Mouse (Mus musculus) limb, embryonic 11.5 days (tissue): ENCODE results near the gene Slc38a7. TPM values are rescaled to one million over a fixed set of nuclear protein-coding genes. Genes with fewer than 3 reads are reported as not detected.

Experiments
- ATAC-seq: fragments of 200-750 bp; cut with Nextera tagmentation; 2 replicates; pipeline ENCODE4 v1.8.0; 2017; ENCODE audit warnings: low read depth; ENCODE audit not compliant: insufficient number of reproducible peaks, low FRiP score, low TSS enrichment
- DNase-seq: peaks from one replicate; pipeline ENCODE4 v3.0.0-alpha.2; 2015; ENCODE audit warnings: low spot score
- H3K27ac ChIP-seq: fragments of 300-500 bp; sonication (generic); replicated peaks from 2 replicates; pipeline ENCODE4 v1.5.1; 2014; ENCODE audit warnings: low read depth, mild to moderate bottlenecking, low read length
- H3K27me3 ChIP-seq: fragments of 300-500 bp; sonication (generic); 2 replicates; pipeline ENCODE4 v1.6.1; 2014; ENCODE audit warnings: mild to moderate bottlenecking, low read length, mixed read lengths; ENCODE audit not compliant: control insufficient read depth, insufficient read depth
- H3K36me3 ChIP-seq: fragments of 300-500 bp; sonication (generic); 2 replicates; pipeline ENCODE4 v1.6.1; 2014; ENCODE audit warnings: mild to moderate bottlenecking, low read length, moderate library complexity, mixed read lengths; ENCODE audit not compliant: control insufficient read depth, insufficient read depth
- H3K4me1 ChIP-seq: fragments of 300-500 bp; sonication (generic); 2 replicates; pipeline ENCODE4 v1.6.1; 2014; ENCODE audit warnings: low read length, mixed read lengths; ENCODE audit not compliant: control insufficient read depth, insufficient read depth
- H3K4me2 ChIP-seq: fragments of 300-500 bp; sonication (generic); 2 replicates; pipeline ENCODE4 v1.6.1; 2014; ENCODE audit warnings: low read depth, mild to moderate bottlenecking, moderate library complexity; ENCODE audit not compliant: severe bottlenecking
- H3K4me3 ChIP-seq: fragments of 300-500 bp; sonication (generic); 2 replicates; pipeline ENCODE4 v1.5.1; 2014; ENCODE audit warnings: low read depth, low read length
- H3K9ac ChIP-seq: fragments of 300-500 bp; sonication (generic); 2 replicates; pipeline ENCODE4 v1.6.1; 2014; ENCODE audit warnings: mild to moderate bottlenecking, low read length
- H3K9me3 ChIP-seq: fragments of 300-500 bp; sonication (generic); 2 replicates; pipeline ENCODE4 v1.6.1; 2016; ENCODE audit warnings: low read length; ENCODE audit not compliant: control insufficient read depth
- WGBS: fragments of 180-500 bp; shearing (Covaris S2); extraction: QIAGEN DNeasy Blood & Tissue Kit; methylation state at CpG from one replicate; pipeline ENCODE4 v1.1.7; 2014; 5-methylcytosine and 5-hydroxymethylcytosine counted together
- polyA plus RNA-seq: library from polyadenylated mRNA; unstranded; fragments of >200 nt; fragmentation: Nextera tagmentation; extraction: Ambion mirVana; gene quantifications from 2 replicates; pipeline ENCODE4 v1.2.1, GENCODE M21; 2014

Gene Slc38a7
- polyA plus RNA-seq: 13.8 and 14.8 TPM in 2 replicates

DNA sequence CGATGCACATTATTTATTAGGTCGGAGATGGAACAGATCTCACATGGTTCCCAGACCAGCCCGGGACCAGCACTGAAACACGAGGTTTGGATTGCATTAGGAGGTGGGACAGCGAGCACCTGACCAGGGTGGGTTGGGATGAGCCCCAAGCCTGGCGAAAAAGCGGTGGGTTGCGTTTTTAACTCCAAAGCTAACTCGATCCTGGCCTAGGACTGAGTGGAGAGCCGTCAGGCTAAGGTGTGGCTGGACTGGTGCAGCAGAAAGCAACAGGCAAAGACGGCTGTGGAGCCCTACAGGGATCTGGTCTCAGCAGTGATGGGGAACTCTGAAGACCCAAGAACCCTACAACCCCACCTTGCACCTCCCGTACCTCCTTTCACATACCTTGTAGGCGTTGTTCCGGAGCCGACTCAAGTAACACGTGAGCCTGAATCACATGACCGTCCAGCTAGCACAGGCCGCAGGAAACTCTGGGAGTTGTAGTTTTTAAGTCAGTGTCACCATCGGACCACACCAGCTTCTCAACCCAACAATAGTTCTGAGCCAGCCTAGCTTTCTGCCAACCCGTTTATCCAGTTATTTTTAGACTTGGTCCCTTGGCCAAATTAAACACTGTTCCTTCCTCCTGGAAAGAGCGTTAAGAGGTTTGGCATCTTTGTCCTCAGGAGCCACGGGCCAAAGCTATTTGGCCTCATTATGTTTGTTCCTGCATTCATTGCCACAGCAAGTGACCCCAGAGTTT, at the start of gene Slc38a7:
Slc38a7 (minus strand) TSS at position 438 of the 742 bp plus-strand sequence.
- ATAC-seq (peak; percentile 94), DNase-seq (peak; percentile 74)
- peak within 1 kb of the TSS; percentile 66 for H3K4me3 ChIP-seq
- H3K9ac ChIP-seq: peak within 1 kb of the TSS; percentile 68
- peak within 1 kb of the TSS; percentile 71 for H3K4me2 ChIP-seq
- 17% methylated on average over 22 of the region's 22 CpGs for WGBS
- no peak within 1 kb of the TSS for H3K27ac ChIP-seq
- H3K9me3 ChIP-seq: no peaks in the 10 kb centered on the region
- H3K36me3 ChIP-seq: no peaks in the 10 kb centered on the region
- peaks cover 7% of the 10 kb centered on the region for H3K4me1 ChIP-seq
- no peaks in the 10 kb centered on the region for H3K27me3 ChIP-seq

- Histone ChIP-seq H3K36me3 (no peaks in the 10 kb centered on the region), H3K9ac (no peak overlapping the region), H3K4me2 (no peak overlapping the region), H3K4me1 (no peaks in the 10 kb centered on the region), H3K27me3 (no peaks in the 10 kb centered on the region), H3K4me3 (no peak overlapping the region), H3K9me3 (no peaks in the 10 kb centered on the region), H3K27ac (no peak overlapping the region)
- WGBS: 59% methylated on average over 7 of the region's 7 CpGs
- DNase-seq (no peak), ATAC-seq (no peak)
Measured at GRCm38 (mm10) chr8:95901864-95902263, 48.5 kb upstream of the Slc38a7 start.

GRCm38 (mm10) chr8:95893701-95894100, 40.4 kb upstream of the Slc38a7 start:
- Histone ChIP-seq H3K27me3 (no peaks in the 10 kb centered on the region), H3K27ac (no peak overlapping the region), H3K4me1 (no peaks in the 10 kb centered on the region), H3K36me3 (no peaks in the 10 kb centered on the region), H3K4me2 (no peak overlapping the region), H3K4me3 (no peak overlapping the region), H3K9me3 (no peaks in the 10 kb centered on the region), H3K9ac (no peak overlapping the region)
- WGBS: 82% methylated on average over 5 of the region's 5 CpGs
- no peak for DNase-seq
- no peak for ATAC-seq

DNA sequence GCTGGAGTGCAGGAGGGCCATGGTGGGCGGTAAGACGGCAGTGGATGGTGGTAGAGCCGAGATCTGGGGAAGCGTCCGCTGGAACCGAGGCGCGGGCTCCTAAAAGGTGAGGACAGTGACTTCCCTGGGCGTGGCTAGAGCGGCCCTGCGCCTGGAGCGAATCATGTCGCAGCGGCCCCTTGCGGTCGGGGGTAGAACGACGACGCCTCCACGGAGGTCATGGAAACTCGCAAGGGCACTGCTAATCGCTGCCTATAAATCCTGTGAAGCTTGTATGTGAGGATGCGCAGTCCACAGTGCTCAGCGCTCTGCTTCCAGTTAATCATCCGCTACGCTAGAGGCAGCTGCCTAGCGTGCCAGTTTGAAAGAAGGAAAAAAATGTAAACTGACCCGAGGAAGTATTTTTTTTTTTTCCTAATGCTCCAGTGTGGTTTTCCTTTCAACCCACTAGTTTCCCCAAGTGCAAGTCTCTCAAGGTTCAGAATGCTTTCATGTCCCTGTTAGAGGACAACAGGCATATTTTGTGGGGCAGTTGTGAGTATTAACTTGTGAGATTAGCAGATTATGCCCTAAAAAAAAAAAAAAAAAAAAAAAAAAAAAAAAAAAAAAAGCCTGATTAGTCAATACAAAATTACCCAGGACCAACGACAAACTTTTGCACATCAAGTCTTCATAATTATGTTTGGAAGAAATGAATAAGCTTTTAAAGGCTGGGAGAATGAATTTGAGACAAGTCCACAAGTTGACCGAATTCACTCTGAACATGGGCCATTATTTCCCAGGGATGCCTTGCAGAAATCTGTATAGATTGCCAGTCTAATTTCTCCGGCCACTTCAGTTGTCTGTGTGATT, 35.2 kb upstream of the Slc38a7 start, which contains the start of gene Got2:
Got2 (minus strand) TSS at position 263 of the 852 bp plus-strand sequence.
- H3K4me1 ChIP-seq: 0 out of 2 replicates have a peak, but pooled peaks cover 3% of the 10 kb centered on the region
- H3K27me3 ChIP-seq: no peaks in the 10 kb centered on the region
- H3K9me3 ChIP-seq: no peaks in the 10 kb centered on the region
- peak within 1 kb of the TSS; percentile 76 for H3K4me2 ChIP-seq
- 0 out of 2 replicates have a peak within 1 kb of the TSS, but pooled peaks have one; percentile 10 for H3K27ac ChIP-seq
- 8% methylated on average over 31 of the region's 31 CpGs for WGBS
- DNase-seq (peak; percentile 98), ATAC-seq (peak; percentile 66; the same call in 1 of the 2 replicates)
- H3K4me3 ChIP-seq: peak within 1 kb of the TSS; percentile 85
- H3K36me3 ChIP-seq: no peaks in the 10 kb centered on the region
- peak within 1 kb of the TSS; percentile 75 for H3K9ac ChIP-seq

- no peaks in the 10 kb centered on the region for H3K9me3 ChIP-seq
- H3K27me3 ChIP-seq: no peaks in the 10 kb centered on the region
- ATAC-seq: peak; percentile 94
- peak; percentile 84 for DNase-seq
- H3K4me1 ChIP-seq: 0 out of 2 replicates have a peak, but pooled peaks cover 3% of the 10 kb centered on the region
- H3K4me2 ChIP-seq: peak overlapping the region; percentile 76
- peak overlapping the region; percentile 85 for H3K4me3 ChIP-seq
- peak overlapping the region; percentile 75 for H3K9ac ChIP-seq
- WGBS: under 1% methylated on average over 36 of the region's 38 CpGs
- no peaks in the 10 kb centered on the region for H3K36me3 ChIP-seq
- H3K27ac ChIP-seq: 0 out of 2 replicates have a peak overlapping the region, but pooled peaks have one; percentile 10
Measured at GRCm38 (mm10) chr8:95887578-95888284, 34.4 kb upstream of the Slc38a7 start.

- 78% methylated on average over 17 of the region's 17 CpGs for WGBS
- peak overlapping the region; percentile 75; the same call in 1 of the 2 replicates for H3K9ac ChIP-seq
- peak overlapping the region; percentile 85 for H3K4me3 ChIP-seq
- H3K4me2 ChIP-seq: peak overlapping the region; percentile 76
- no peaks in the 10 kb centered on the region for H3K36me3 ChIP-seq
- ATAC-seq (no peak), DNase-seq (no peak)
- H3K9me3 ChIP-seq: no peaks in the 10 kb centered on the region
- no peak overlapping the region for H3K27ac ChIP-seq
- no peaks in the 10 kb centered on the region for H3K27me3 ChIP-seq
- 0 out of 2 replicates have a peak, but pooled peaks cover 3% of the 10 kb centered on the region for H3K4me1 ChIP-seq
Measured at GRCm38 (mm10) chr8:95886647-95887577, 33.6 kb upstream of the Slc38a7 start.

DNA sequence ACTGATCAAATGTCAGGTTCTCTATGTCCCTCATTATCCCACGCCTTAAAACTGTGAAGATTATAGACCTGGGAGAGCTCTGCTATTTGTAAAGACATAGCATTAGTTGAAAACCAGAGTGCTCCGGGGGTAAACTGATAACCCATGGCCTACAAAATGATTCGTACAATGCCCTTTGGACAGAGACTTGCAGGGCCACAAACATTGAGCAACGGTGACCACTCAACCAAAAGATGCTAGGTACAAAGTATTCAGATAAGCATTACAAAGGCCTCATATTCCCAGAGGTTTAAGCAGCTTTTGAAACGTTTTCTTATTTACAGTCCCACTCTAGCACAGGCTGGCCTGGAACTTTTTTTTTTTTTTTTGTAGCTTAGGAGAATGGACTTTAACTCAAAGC, 32.6 kb upstream of the Slc38a7 start:
- WGBS: 80% methylated on average over 5 of the region's 5 CpGs
- Histone ChIP-seq H3K9me3 (no peaks in the 10 kb centered on the region), H3K9ac (no peak overlapping the region), H3K4me3 (no peak overlapping the region), H3K4me1 (0 out of 2 replicates have a peak, but pooled peaks cover 3% of the 10 kb centered on the region), H3K4me2 (no peak overlapping the region), H3K36me3 (no peaks in the 10 kb centered on the region), H3K27ac (no peak overlapping the region), H3K27me3 (no peaks in the 10 kb centered on the region)
- no peak for DNase-seq
- ATAC-seq: no peak
